Mouse (Mus musculus) brain, embryonic 14.5 days (tissue): ENCODE results near the gene Dpep3.

ENCODE experiments used
- CTCF ChIP-seq: fragments of 200-500 bp; IDR thresholded peaks from 2 replicates; pipeline ENCODE4 v1.5.1; 2012; ENCODE audit warnings: inconsistent platforms, mild to moderate bottlenecking, moderate library complexity, borderline replicate concordance; ENCODE audit not compliant: insufficient read depth, insufficient read length; ENCODE audit errors: extremely low read depth
- POLR2A ChIP-seq: fragments of 200-500 bp; IDR thresholded peaks from 2 replicates; pipeline ENCODE4 v1.6.1; 2012; ENCODE audit warnings: mild to moderate bottlenecking, inconsistent platforms, borderline replicate concordance; ENCODE audit not compliant: poor library complexity, insufficient read depth, insufficient read length, severe bottlenecking; ENCODE audit errors: extremely low read depth

DNA sequence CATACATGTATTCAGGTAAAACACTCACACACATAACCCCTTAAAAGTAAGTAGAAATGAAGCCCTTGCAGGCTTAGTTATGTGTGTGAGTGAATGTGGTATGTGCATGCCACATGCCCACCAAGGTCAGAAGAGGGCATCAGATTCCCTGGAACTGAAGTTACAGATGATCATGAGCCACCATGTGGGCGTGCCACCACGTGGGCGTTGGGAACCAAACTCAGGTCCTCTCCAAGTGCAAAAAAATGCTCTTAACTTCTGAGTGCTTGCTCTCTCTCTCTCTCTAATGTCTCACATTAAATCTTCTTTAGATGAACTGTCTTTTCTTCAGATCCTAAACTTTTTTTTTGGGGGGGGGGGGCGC lies 40.9 kb downstream of the Dpep3 start, which contains the start of gene Psmb10:
- no peak for TF ChIP-seq CTCF
- TF ChIP-seq POLR2A, result no peak
